Mouse (Mus musculus) liver, embryonic 14.5 days (tissue): ENCODE measurements at regions not wholly inside any gene's neighbourhood (a gene's known extent, or its start where the extent isn't known, plus 50 kb on each side); places are given as distances from the start of the nearest gene placed in this dataset.
A peak's percentile ranks its signal among the peaks of the same experiment; 100 is the strongest.

Experiments used
- CTCF ChIP-seq: IDR thresholded peaks from 2 replicates; pipeline ENCODE4 v1.5.1; 2016; ENCODE audit warnings: antibody characterized with exemption, low read depth, control low read depth
- EP300 ChIP-seq: IDR thresholded peaks from 2 replicates; pipeline ENCODE4 v1.6.1; 2016; ENCODE audit warnings: antibody characterized with exemption, low read depth

DNA sequence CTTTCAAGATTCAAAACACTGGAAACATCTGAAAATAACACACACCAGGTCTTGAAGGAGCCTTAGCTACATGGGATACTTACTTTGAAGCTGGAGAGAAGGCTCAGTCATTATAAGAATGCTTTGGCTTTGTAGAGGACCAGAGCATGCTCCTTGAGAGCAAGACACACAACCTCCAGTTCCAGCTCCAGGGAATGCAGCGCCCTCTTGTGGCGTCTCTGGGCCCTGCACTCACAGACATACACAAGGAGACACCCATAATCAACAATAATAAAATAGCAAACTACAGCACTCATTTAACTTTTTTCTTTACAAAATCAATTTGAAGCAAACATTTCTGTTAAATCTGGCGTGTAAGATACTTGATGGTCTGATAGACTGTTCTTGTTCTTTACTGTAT, 413.2 kb upstream of the Nox3 start:
- peak; percentile 76 for TF ChIP-seq CTCF
- no peak for TF ChIP-seq EP300
